Mouse (Mus musculus): ENCODE measurements around the gene Zmat5. TPM values are rescaled to one million over a fixed set of nuclear protein-coding genes. Genes with fewer than 3 reads are reported as not detected.

The Zmat5 gene
- polyA plus RNA-seq, 1 experiment = 51.7 TPM

DNA sequence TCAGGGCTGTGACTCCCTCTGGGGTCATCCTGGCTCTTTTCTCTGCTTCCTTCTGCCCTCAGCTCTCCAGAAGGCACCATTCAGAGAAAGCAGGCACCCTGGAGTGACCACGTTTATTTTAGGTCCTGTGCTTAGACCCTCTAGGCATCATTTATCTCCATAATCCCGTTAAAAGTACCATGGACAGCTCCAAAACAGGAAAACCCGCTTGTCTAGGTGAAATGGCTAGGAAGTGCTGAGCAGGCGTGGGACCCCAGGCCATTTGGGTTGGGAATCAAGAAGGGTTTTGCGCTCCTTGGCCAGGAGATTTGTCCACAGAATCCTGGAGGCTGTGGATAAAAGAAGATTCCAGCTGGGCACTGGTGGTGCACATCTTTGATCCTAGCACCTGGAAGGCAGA, 59.2 kb downstream of the Zmat5 start:
- no peak for DNase-seq (ENCODE audit: low read depth, low spot score)
- WGBS = 27% methylated on average over 5 of the region's 5 CpGs

DNA sequence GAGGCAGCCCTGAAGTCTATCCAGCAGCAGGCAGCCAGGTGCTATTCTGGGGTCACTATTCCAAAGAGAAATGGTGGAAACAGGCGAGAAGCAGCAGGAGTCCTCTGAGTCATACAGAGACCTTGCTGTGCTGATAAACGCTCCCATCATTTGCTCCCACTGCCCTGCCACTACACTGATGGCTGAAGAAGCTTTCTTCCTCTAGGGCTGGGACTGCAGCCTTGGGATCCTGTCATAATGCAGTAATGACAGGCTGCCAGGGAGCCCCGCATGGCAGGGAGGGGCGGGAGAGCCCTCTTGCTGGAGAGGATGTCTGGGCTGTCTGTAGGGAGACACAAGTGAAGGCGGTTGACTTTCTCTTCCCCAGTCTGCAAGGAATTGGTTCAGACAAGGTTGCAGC, 60.0 kb downstream of the Zmat5 start:
- DNase-seq (ENCODE audit: low read depth, low spot score) = no peak
- 62% methylated on average over 5 of the region's 5 CpGs for WGBS

DNA sequence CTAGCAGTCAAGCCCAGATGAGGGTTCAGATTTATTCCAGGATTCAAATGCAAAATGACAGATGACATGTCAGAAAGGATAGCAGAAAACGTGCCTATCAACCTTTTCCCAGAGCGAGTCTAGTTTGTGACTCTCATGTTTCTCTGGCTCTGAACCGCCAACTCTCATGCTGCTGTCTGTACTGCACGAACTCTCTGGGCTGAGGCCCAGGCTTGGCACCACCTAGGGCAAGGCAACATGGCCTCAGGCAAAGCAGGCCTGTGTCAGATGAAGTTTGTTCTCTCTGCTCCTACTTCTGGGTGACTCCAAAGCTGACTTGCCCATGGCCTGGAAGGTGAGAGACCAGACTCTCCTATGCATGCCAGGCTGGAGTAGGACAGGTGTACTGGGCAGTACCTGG, 63.9 kb downstream of the Zmat5 start:
- DNase-seq (ENCODE audit: low read depth, low spot score) = no peak
- 92% methylated on average over 4 of the region's 4 CpGs for WGBS

DNA sequence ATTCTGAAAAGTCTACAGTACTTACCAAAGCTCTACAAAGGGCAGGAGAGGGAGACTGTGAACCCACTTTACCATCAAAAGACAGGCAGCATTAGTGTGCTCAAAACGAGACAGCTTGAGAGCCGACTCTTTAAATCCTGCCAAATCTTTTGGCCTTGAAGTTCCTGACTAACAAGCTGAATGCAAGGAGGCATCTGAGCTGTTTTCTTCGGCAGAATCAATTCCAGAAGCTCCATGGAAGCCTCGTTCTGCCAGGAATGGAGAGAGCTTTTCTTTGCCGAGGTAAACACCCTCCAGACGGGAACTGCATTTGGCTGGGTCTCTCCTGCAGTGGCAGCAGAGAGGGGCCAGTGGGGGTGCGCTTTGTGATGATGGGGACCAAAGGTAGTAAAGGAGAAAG, 64.8 kb downstream of the Zmat5 start:
- no peak for DNase-seq (ENCODE audit: low read depth, low spot score)
- WGBS = 69% methylated on average over 7 of the region's 7 CpGs

DNA sequence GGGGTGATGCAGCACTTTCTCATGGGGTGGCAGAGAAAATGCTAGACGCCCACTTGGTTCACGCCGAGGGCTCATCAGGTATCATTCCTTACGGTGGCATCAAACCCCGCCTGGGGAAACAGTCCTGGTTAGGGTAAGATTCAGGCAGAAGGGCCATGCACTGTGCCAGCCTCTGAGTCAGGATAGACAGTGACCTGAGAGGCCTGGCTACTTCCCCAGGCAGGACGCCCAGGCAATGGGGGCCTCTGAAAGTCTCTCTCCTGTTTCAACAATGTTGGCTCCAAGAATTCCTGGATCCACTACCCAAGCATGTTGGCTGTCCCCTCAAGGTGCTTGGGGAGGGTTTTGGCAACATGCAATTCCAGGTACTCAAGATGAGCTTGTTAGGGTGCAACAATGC, 65.4 kb downstream of the Zmat5 start:
- no peak for DNase-seq (ENCODE audit: low read depth, low spot score)

DNA sequence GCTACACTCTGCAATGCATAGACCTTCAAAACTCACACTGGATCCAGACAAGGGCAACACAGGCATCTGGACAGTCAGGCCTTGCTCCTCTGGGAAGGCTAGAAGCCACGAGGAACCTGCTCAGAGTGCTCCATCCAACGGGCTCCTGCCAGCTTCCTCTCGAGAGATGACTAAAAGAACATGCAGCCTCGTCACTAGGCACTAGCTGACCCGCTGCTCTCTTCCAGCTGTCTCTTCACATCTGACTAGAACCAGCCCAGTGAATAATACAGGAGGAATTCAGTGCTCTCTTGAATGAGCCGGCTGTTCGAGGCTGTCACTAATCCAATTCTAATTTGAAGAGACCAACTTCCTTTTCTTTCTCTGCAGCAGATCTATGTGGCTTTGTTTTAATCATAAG, 67.3 kb downstream of the Zmat5 start:
- 76% methylated on average over 7 of the region's 7 CpGs for WGBS

More for the DNA sequence above, 65.4 kb downstream of the Zmat5 start:
- WGBS = 95% methylated on average over 6 of the region's 6 CpGs

DNA sequence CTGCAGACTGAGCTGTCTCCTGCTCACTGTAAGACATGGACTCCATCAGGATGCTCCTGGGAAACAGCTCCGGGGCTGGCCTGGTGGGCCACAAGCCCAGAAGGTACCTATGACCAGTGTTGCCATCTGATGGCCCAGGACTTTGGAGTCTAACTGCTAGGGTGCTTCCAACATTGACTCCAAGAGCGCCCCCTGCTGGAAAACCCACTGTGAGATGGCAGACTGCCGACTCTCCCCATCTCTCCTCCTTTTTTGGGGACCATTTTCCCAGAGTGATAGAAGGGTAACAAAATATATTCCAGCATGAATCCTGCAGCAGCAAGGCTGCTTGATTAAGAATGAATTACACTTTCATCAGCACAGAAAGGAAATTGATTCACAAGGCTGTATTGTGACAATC, 68.4 kb downstream of the Zmat5 start:
- DNase-seq (ENCODE audit: low read depth, low spot score) = peak; percentile 31
- WGBS = 32% methylated on average over 3 of the region's 3 CpGs

More for the DNA sequence above, 67.3 kb downstream of the Zmat5 start:
- DNase-seq (ENCODE audit: low read depth, low spot score) = no peak

DNA sequence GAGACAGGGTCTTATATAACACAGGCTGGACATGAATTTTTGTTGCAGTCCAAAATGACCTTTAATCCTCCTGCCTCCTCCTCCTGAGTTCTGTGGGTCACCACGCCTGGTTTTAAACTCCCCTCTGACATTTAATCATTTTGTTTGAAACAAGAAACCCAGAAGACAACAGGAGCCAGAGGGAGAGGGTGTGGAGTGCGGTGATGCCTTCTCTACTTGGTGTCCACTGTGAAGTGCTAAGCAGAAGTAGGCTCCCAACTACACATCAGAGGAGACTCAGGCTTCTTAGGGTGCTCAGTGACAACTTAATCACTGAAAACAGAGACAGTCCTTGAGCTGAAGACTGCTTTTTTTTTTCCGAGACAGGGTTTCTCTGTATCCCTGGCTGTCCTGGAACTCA, 76.4 kb downstream of the Zmat5 start:
- DNase-seq (ENCODE audit: low read depth, low spot score) = no peak
- WGBS = 82% methylated on average over 3 of the region's 3 CpGs

DNA sequence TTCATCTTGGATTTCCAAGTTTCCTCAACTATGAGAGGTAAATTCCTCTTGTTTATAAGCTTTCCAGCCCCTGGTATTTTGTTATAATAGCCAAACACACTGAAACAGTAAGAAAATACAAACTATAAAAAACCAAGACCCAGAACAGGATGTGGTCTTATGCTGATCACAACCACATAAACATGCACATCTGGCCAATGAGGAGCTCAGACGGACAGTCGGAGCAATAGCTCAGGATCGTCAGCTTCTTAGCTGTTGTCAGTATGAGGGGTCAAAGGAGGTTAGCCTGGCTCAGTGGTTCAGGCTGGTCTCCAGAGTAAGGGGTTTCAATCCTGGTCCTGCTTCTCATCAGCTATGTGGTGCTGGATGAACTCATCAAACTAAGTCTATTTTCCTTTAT, 78.6 kb downstream of the Zmat5 start:
- DNase-seq (ENCODE audit: low read depth, low spot score) = no peak
- WGBS = 76% methylated on average over 3 of the region's 3 CpGs

DNA sequence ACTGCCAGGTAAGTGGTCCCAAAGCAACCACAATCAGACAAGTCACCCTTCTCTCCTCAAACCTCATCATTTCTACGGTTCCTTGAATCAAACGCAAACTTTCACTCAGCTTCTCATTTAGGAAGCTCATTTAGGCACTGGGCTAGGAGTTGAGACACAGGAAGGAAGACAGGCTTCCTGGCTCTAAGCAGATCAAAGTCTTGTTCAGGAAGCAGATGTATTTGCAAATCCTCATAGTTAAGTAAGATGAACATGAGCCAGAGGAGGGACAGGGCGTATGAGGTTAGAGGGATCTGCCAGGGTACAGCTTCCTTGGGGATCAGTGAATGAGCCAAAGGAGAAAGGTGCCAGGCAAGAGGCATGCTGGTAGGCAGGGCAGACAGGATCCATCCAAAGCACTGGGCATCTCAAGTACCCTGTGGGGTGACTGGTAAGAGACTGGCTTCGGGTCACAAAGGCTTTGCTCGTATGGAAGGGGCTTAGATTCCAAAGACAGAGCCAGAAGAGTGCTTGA, 80.2 kb downstream of the Zmat5 start:
- 77% methylated on average over 5 of the region's 5 CpGs for WGBS
- no peak for DNase-seq (ENCODE audit: low read depth, low spot score)

Other genes with a start within 250 kb of the Zmat5 start
- gene Mtmr3, start 109.8 kb upstream of the Zmat5 start, polyA plus RNA-seq (2012; rRNA removed) = 18.1 and 25.1 TPM in 2 replicates
- gene Gm11032, start 84.6 kb upstream of the Zmat5 start, polyA plus RNA-seq (2012; rRNA removed) = not detected in 2 replicates
- 16.8 and 22.7 TPM in 2 replicates for gene Ascc2, start 66.9 kb upstream of the Zmat5 start, polyA plus RNA-seq (2012; rRNA removed)
- gene Uqcr10, start 336 bp upstream of the Zmat5 start, polyA plus RNA-seq (2012; rRNA removed) = 1,330 and 1,518 TPM in 2 replicates
- 0.04 TPM in 1 of 2 replicates, not detected in the other for gene Cabp7, start 42.1 kb downstream of the Zmat5 start, polyA plus RNA-seq (2012; rRNA removed)
- 35.6 and 53.5 TPM in 2 replicates for gene Nf2, start 144.9 kb downstream of the Zmat5 start, polyA plus RNA-seq (2012; rRNA removed)
- 26.4 and 70.0 TPM in 2 replicates for gene Nipsnap1, start 169.3 kb downstream of the Zmat5 start, polyA plus RNA-seq (2012; rRNA removed)
- gene Thoc5, start 190.6 kb downstream of the Zmat5 start, polyA plus RNA-seq (2012; rRNA removed) = 22.3 and 24.6 TPM in 2 replicates
- 0.12 and 0.24 TPM in 2 replicates for gene Nefh, start 243.4 kb downstream of the Zmat5 start, polyA plus RNA-seq (2012; rRNA removed)